Mouse (Mus musculus) embryonic facial prominence, embryonic 11.5 days (tissue): ENCODE results near the gene Six3. TPM values are rescaled to one million over a fixed set of nuclear protein-coding genes. Genes with fewer than 3 reads are reported as not detected.

ENCODE experiments used
- ATAC-seq: fragments of 200-750 bp; cut with Nextera tagmentation; replicated peaks from 2 replicates; pipeline ENCODE4 v1.8.0; 2017; ENCODE audit warnings: low read depth; ENCODE audit not compliant: insufficient number of reproducible peaks, low FRiP score, low TSS enrichment
- DNase-seq: peaks from one replicate; pipeline ENCODE4 v3.0.0-alpha.2; 2015; ENCODE audit warnings: low spot score
- H3K27ac ChIP-seq: fragments of 300-500 bp; sonication (generic); replicated peaks from 2 replicates; pipeline ENCODE4 v1.5.1; 2014; ENCODE audit warnings: mild to moderate bottlenecking, low read depth, low read length, control low read depth
- H3K27me3 ChIP-seq: fragments of 300-500 bp; sonication (generic); 2 replicates; pipeline ENCODE4 v1.6.1; 2014; ENCODE audit warnings: mild to moderate bottlenecking, low read length, moderate library complexity, mixed read lengths; ENCODE audit not compliant: control insufficient read depth, insufficient read depth
- H3K36me3 ChIP-seq: fragments of 300-500 bp; sonication (generic); replicated peaks from 2 replicates; pipeline ENCODE4 v1.6.1; 2014; ENCODE audit warnings: low read depth, mild to moderate bottlenecking, low read length, moderate library complexity, mixed read lengths; ENCODE audit not compliant: control insufficient read depth, insufficient read depth
- H3K4me1 ChIP-seq: fragments of 300-500 bp; sonication (generic); 2 replicates; pipeline ENCODE4 v1.6.1; 2014; ENCODE audit warnings: low read length, mixed read lengths; ENCODE audit not compliant: control insufficient read depth, insufficient read depth
- H3K4me2 ChIP-seq: fragments of 300-500 bp; sonication (generic); 2 replicates; pipeline ENCODE4 v1.6.1; 2014; ENCODE audit warnings: low read depth, mild to moderate bottlenecking, control low read depth, low read length, moderate library complexity
- H3K4me3 ChIP-seq: fragments of 300-500 bp; sonication (generic); 2 replicates; pipeline ENCODE4 v1.5.1; 2014; ENCODE audit warnings: low read depth, low read length, control low read depth
- H3K9ac ChIP-seq: fragments of 300-500 bp; sonication (generic); replicated peaks from 2 replicates; pipeline ENCODE4 v1.6.1; 2014; ENCODE audit warnings: mild to moderate bottlenecking, control low read depth, low read length
- H3K9me3 ChIP-seq: fragments of 300-500 bp; sonication (generic); replicated peaks from 2 replicates; pipeline ENCODE4 v1.6.1; 2016; ENCODE audit warnings: mild to moderate bottlenecking, low read length, inconsistent platforms, mixed read lengths; ENCODE audit not compliant: control insufficient read depth
- WGBS: fragments of 180-500 bp; shearing (Covaris S2); extraction: QIAGEN DNeasy Blood & Tissue Kit; methylation state at CpG from one replicate; pipeline ENCODE4 v1.1.7; 2014; 5-methylcytosine and 5-hydroxymethylcytosine counted together
- polyA plus RNA-seq: library from polyadenylated mRNA; unstranded; fragments of >200 nt; fragmentation: Nextera tagmentation; extraction: Ambion mirVana; gene quantifications from 2 replicates; pipeline ENCODE4 v1.2.1, GENCODE M21; 2014

Gene Six3
- polyA plus RNA-seq, 1 experiment from 2014 or later, result 9.5 TPM

DNA sequence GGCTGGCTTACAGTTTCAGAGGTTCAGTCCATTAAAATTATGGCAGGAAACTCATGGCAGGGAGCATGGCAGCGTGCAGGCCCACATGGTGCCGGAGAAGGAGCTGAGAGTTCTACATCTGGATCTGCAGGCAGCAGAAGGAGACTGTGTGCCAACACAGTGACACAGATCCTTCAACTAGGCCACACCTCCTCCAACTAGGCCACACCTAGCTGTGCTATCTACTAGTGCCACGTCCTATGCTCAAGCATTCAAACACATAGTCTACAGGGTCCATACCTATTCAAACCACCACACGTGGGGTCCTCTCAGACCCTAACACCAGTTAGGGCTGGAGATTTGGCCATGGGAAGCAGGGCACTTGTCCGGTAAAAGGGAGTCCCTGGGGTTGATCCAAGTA is 27.6 kb upstream of the Six3 start:
- no peak overlapping the region for H3K27ac ChIP-seq
- no peak overlapping the region for H3K9ac ChIP-seq
- H3K27me3 ChIP-seq, result no peaks in the 10 kb centered on the region
- H3K4me2 ChIP-seq, result no peak overlapping the region
- DNase-seq (no peak), ATAC-seq (no peak)
- H3K4me1 ChIP-seq, result no peaks in the 10 kb centered on the region
- WGBS, result 88% methylated on average over 5 of the region's 5 CpGs
- H3K4me3 ChIP-seq, result no peak overlapping the region
- H3K36me3 ChIP-seq, result no peaks in the 10 kb centered on the region
- no peaks in the 10 kb centered on the region for H3K9me3 ChIP-seq

- H3K9ac ChIP-seq, result no peak overlapping the region
- no peak overlapping the region for H3K27ac ChIP-seq
- no peak overlapping the region for H3K4me3 ChIP-seq
- H3K4me1 ChIP-seq, result no peaks in the 10 kb centered on the region
- DNase-seq, result no peak
- WGBS, result 64% methylated on average over 6 of the region's 6 CpGs
- no peak overlapping the region for H3K4me2 ChIP-seq
- no peaks in the 10 kb centered on the region for H3K36me3 ChIP-seq
- H3K9me3 ChIP-seq, result no peaks in the 10 kb centered on the region
- ATAC-seq, result no peak
- H3K27me3 ChIP-seq, result no peaks in the 10 kb centered on the region
Observed at GRCm38 (mm10) chr17:85591976-85592375, 21.4 kb upstream of the Six3 start.

- ATAC-seq (no peak), DNase-seq (no peak)
- WGBS, result 71% methylated on average over 10 of the region's 10 CpGs
- no peak overlapping the region for H3K4me3 ChIP-seq
- no peaks in the 10 kb centered on the region for H3K4me1 ChIP-seq
- H3K27me3 ChIP-seq, result no peaks in the 10 kb centered on the region
- H3K36me3 ChIP-seq, result no peaks in the 10 kb centered on the region
- H3K4me2 ChIP-seq, result no peak overlapping the region
- no peak overlapping the region for H3K9ac ChIP-seq
- H3K9me3 ChIP-seq, result no peaks in the 10 kb centered on the region
- no peak overlapping the region for H3K27ac ChIP-seq
Observed at GRCm38 (mm10) chr17:85595853-85596252, 17.6 kb upstream of the Six3 start.

GRCm38 (mm10) chr17:85596341-85596890 is 17.0 kb upstream of the Six3 start:
- H3K9me3 ChIP-seq, result no peaks in the 10 kb centered on the region
- no peak overlapping the region for H3K9ac ChIP-seq
- no peak overlapping the region for H3K4me2 ChIP-seq
- no peak for ATAC-seq
- 66% methylated on average over 6 of the region's 6 CpGs for WGBS
- DNase-seq, result no peak
- no peaks in the 10 kb centered on the region for H3K4me1 ChIP-seq
- H3K27ac ChIP-seq, result no peak overlapping the region
- H3K4me3 ChIP-seq, result no peak overlapping the region
- no peaks in the 10 kb centered on the region for H3K36me3 ChIP-seq
- H3K27me3 ChIP-seq, result no peaks in the 10 kb centered on the region

DNA sequence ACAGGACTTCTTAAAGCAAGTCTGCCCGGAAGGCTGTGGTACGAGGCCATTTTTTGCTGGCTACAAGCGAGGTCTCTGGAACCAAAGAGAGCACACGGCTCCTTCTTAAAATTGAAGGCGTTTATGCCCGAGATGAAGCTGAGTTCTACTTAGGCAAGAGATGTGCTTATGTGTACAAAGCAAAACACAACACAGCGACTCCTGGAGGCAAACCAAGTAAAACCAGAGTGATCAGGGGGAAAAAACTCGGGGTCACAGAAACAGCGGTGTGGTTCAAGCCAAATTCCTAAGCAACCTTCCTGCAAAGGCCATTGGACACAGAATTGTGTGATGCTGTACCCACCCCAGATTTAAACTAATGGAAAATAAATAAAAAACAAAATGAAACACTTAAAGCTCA is 13.9 kb upstream of the Six3 start:
- Histone ChIP-seq H3K27ac (no peak overlapping the region), H3K9ac (no peak overlapping the region), H3K27me3 (peaks cover 1% of the 10 kb centered on the region), H3K36me3 (no peaks in the 10 kb centered on the region), H3K4me3 (no peak overlapping the region), H3K9me3 (no peaks in the 10 kb centered on the region), H3K4me1 (no peaks in the 10 kb centered on the region), H3K4me2 (no peak overlapping the region)
- DNase-seq, result peak; percentile 25
- no peak for ATAC-seq
- 63% methylated on average over 9 of the region's 9 CpGs for WGBS

DNA sequence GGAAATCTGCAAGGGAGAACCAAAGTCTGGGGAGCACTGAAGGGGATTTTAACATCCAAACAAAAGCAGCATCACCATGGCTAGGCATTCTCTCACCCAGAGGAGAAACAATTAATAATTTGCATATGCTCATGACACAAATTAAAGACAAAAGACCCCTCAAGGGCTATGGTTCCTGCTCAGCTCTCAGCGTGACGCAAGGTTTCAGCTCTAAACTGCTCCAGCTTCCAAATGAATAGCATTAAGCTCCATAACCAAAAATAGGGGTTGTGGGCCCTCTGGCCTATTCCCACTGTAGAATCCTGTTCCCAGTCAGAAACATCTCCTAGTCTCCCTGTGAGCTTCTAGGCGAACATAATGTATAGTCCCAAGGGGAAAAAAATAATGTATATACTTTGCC is 6.9 kb upstream of the Six3 start:
- H3K36me3 ChIP-seq, result no peaks in the 10 kb centered on the region
- H3K4me3 ChIP-seq, result no peak overlapping the region
- H3K9ac ChIP-seq, result no peak overlapping the region
- no peaks in the 10 kb centered on the region for H3K9me3 ChIP-seq
- peaks cover 7% of the 10 kb centered on the region for H3K4me1 ChIP-seq
- DNase-seq (peak; percentile 33), ATAC-seq (no peak)
- no peak overlapping the region for H3K4me2 ChIP-seq
- 12% methylated on average over 3 of the region's 3 CpGs for WGBS
- no peak overlapping the region for H3K27ac ChIP-seq
- H3K27me3 ChIP-seq, result peaks cover 52% of the 10 kb centered on the region

GRCm38 (mm10) chr17:85607556-85608365 is 5.6 kb upstream of the Six3 start:
- under 1% methylated on average over 41 of the region's 41 CpGs for WGBS
- no peak overlapping the region; the same call in 1 of the 2 replicates for H3K9ac ChIP-seq
- H3K4me1 ChIP-seq, result peaks cover 7% of the 10 kb centered on the region
- H3K27ac ChIP-seq, result no peak overlapping the region
- DNase-seq (peak; percentile 35), ATAC-seq (no peak)
- no peak overlapping the region for H3K4me3 ChIP-seq
- 0 out of 2 replicates have a peak overlapping the region, but pooled peaks have one; percentile 4 for H3K4me2 ChIP-seq
- H3K36me3 ChIP-seq, result no peaks in the 10 kb centered on the region
- H3K9me3 ChIP-seq, result no peaks in the 10 kb centered on the region
- peaks cover 65% of the 10 kb centered on the region for H3K27me3 ChIP-seq

DNA sequence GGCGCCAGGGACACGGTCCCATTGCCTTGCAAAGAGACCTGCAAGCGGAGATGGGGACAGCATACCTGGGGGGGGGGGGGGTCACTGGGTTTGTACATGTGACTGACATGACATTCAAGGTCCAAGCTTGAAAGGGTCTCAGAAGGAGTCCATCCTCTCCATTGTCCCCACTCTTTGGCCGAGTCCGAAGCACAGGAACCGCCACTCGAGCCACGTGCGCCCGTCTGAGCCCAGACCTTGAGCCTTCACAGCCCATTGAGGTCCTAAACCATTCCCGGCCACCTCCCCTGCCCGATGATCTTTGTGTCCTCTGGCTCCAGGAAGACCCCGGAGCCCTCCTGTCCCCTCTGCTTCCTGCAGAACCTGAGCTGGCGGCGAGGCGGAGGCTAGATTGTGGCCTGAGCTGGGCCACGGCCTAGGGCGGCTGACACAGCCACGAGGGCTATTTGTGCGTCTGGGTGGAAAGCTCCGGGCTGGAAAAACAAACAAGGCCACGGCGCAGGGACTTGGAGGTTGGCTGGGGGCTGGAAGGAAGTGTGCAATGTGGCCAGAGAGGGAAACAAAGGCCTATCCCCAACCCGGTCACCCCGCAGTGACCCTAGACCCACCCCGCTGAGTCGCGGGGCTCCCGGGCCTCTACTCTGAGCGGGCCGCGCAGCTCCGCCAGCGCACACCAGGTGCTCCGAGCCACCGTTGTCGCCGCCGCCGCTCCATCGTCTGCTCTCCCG is 4.9 kb upstream of the Six3 start:
- H3K4me1 ChIP-seq, result peaks cover 7% of the 10 kb centered on the region
- no peaks in the 10 kb centered on the region for H3K36me3 ChIP-seq
- ATAC-seq (peak; percentile 42; the same call in 1 of the 2 replicates), DNase-seq (peak; percentile 37)
- peak overlapping the region; percentile 27 for H3K4me2 ChIP-seq
- H3K4me3 ChIP-seq, result peak overlapping the region; percentile 15
- under 1% methylated on average over 42 of the region's 42 CpGs for WGBS
- H3K27ac ChIP-seq, result peak overlapping the region; percentile 62
- H3K9me3 ChIP-seq, result no peaks in the 10 kb centered on the region
- peaks cover 72% of the 10 kb centered on the region for H3K27me3 ChIP-seq
- peak overlapping the region; percentile 54 for H3K9ac ChIP-seq
